12 mouse cellular contexts compared by ENCODE assay signal in genomic region chr6:54041386-54042043, GRCm38 (mm10). TPM values are rescaled to one million over a fixed set of nuclear protein-coding genes. Genes with fewer than 3 reads are reported as not detected.
DNase-seq lines count a peak whose midpoint lies in the region; ATAC-seq and TF ChIP-seq lines count a peak whose summit lies in the region.
"Had no signal": no experiment of that assay in that cellular context is flagged by ENCODE, and none has a peak within 500 bp of the region (broad histone marks: within the 10 kb centered on the region; RNA-seq: fewer than 3 reads in every experiment).

No protein-coding gene starts in this region.

- peaks cover 63% of the 10 kb centered on the region for H3K27me3 ChIP-seq in hindbrain, embryonic 10.5 days (ENCODE audit: insufficient read depth, poor library complexity, severe bottlenecking)
- H3K27me3 ChIP-seq in hindbrain, embryonic 11.5 days (ENCODE audit: control insufficient read depth, insufficient read depth, low read length), result peaks cover 10% of the 10 kb centered on the region
- H3K27me3 ChIP-seq in hindbrain, embryonic 15.5 days, result no peaks in the 10 kb centered on the region
- H3K27me3 ChIP-seq in myocyte (ENCODE audit: control insufficient read depth, insufficient read depth, insufficient read length), result no peaks in the 10 kb centered on the region
- H3K27me3 ChIP-seq: CH12.LX had no signal

- H3K79me2 ChIP-seq in myocyte (ENCODE audit: control insufficient read depth, insufficient read depth), result no peaks in the 10 kb centered on the region

- no peaks in the 10 kb centered on the region for H3K36me3 ChIP-seq in hindbrain, embryonic 10.5 days
- H3K36me3 ChIP-seq in hindbrain, embryonic 11.5 days (ENCODE audit: control insufficient read depth, insufficient read depth, low read length), result no peaks in the 10 kb centered on the region
- no peaks in the 10 kb centered on the region for H3K36me3 ChIP-seq in hindbrain, embryonic 15.5 days
- no peaks in the 10 kb centered on the region for H3K36me3 ChIP-seq in myocyte (ENCODE audit: control insufficient read depth, insufficient read depth)

- intact Hi-C loops in heart, postnatal 14 days (cut with DNase I), result no loop called here

- WGBS in hindbrain, embryonic 10.5 days, result 31% methylated on average over 13 of the region's 13 CpGs
- 32% methylated on average over 13 of the region's 13 CpGs for WGBS in hindbrain, embryonic 11.5 days
- WGBS in hindbrain, embryonic 15.5 days, result 24% methylated on average over 13 of the region's 13 CpGs

- no peak for ATAC-seq in hindbrain, embryonic 11.5 days (ENCODE audit: low FRiP score)
- ATAC-seq in hindbrain, embryonic 15.5 days (ENCODE audit: low FRiP score, low read depth), result no peak
- ATAC-seq: activated CD4-positive, CD25-positive, alpha-beta regulatory T cell, adult 4 months had no signal

- H3ac ChIP-seq in myocyte (ENCODE audit: control insufficient read depth, insufficient read length), result no peak overlapping the region

- H3K4me1 ChIP-seq in hindbrain, embryonic 10.5 days (replicated peaks), result peaks cover 31% of the 10 kb centered on the region
- H3K4me1 ChIP-seq in hindbrain, embryonic 11.5 days (replicated peaks; ENCODE audit: control insufficient read depth, insufficient read depth, low read length), result 0 out of 2 replicates have a peak, but pooled peaks cover 3% of the 10 kb centered on the region
- H3K4me1 ChIP-seq in cortical plate, adult 2 months (ENCODE audit: control insufficient read depth, insufficient read depth, low read length), result peaks cover 2% of the 10 kb centered on the region
- H3K4me1 ChIP-seq in hindbrain, embryonic 15.5 days (replicated peaks), result peaks cover 35% of the 10 kb centered on the region

- H3K4me2 ChIP-seq in hindbrain, embryonic 11.5 days (replicated peaks; ENCODE audit: low read depth, low read length), result no peak overlapping the region
- H3K4me2 ChIP-seq in hindbrain, embryonic 15.5 days, result peak overlapping the region; percentile 90
- peak overlapping the region; percentile 90 for H3K4me2 ChIP-seq in myocyte (ENCODE audit: low read depth)

- no peak for DNase-seq in hindbrain, embryonic 10.5 days (ENCODE audit: low spot score)
- DNase-seq in hindbrain, embryonic 11.5 days (ENCODE audit: low spot score), result no peak
- no peak for DNase-seq in adrenal gland, postnatal 25 days
- DNase-seq in kidney, postnatal 10 days, result no peak
- no peak for DNase-seq in heart, postnatal 14 days
- DNase-seq: gastrocnemius, postnatal 25 days; lung, postnatal 14 days had no signal

- no peak for TF ChIP-seq POLR2A in cortical plate, adult 2 months (IDR thresholded peaks at IDR 0.05; ENCODE audit: extremely low read depth, insufficient read depth, low read length)
- TF ChIP-seq POLR2A in myocyte (IDR thresholded peaks at IDR 0.05; ENCODE audit: insufficient read length, low read depth), result no peak

- no peak overlapping the region for H3K27ac ChIP-seq in hindbrain, embryonic 10.5 days
- no peak overlapping the region for H3K27ac ChIP-seq in hindbrain, embryonic 11.5 days (ENCODE audit: low read depth, low read length)
- H3K27ac ChIP-seq in cortical plate, adult 2 months (ENCODE audit: insufficient read depth, low read length), result no peak overlapping the region
- no peak overlapping the region for H3K27ac ChIP-seq in hindbrain, embryonic 15.5 days (replicated peaks)

- H3K9me3 ChIP-seq in hindbrain, embryonic 10.5 days, result no peaks in the 10 kb centered on the region
- no peaks in the 10 kb centered on the region for H3K9me3 ChIP-seq in hindbrain, embryonic 11.5 days (ENCODE audit: control insufficient read depth, low read length)
- H3K9me3 ChIP-seq in hindbrain, embryonic 15.5 days, result no peaks in the 10 kb centered on the region

- H3K4me3 ChIP-seq in hindbrain, embryonic 10.5 days, result 0 out of 2 replicates have a peak overlapping the region, but pooled peaks have one; percentile 69
- H3K4me3 ChIP-seq in hindbrain, embryonic 11.5 days (ENCODE audit: low read depth, low read length), result no peak overlapping the region
- peak overlapping the region; percentile 72 for H3K4me3 ChIP-seq in cortical plate, adult 2 months (ENCODE audit: insufficient read depth, low read length)
- H3K4me3 ChIP-seq in hindbrain, embryonic 15.5 days, result peak overlapping the region; percentile 81
- no peak overlapping the region for H3K4me3 ChIP-seq in myocyte

- no peak for TF ChIP-seq CTCF in cortical plate, adult 2 months (IDR thresholded peaks at IDR 0.05; ENCODE audit: extremely low read depth, insufficient read depth, low read length)

- H3K9ac ChIP-seq in hindbrain, embryonic 11.5 days (ENCODE audit: low read depth, low read length), result no peak overlapping the region
- H3K9ac ChIP-seq in hindbrain, embryonic 15.5 days, result no peak overlapping the region

TF ChIP-seq in myocyte, 11 proteins besides CTCF, POLR2A, EP300 and RAD21:
- TF ChIP-seq TCF12 (IDR thresholded peaks at IDR 0.05; ENCODE audit: insufficient read depth, poor library complexity, severe bottlenecking), result no peak
- TF ChIP-seq CEBPB (IDR thresholded peaks at IDR 0.05; ENCODE audit: insufficient read depth, poor library complexity, severe bottlenecking), result no peak

RNA-seq across cellular contexts. Expression of gene Chn2, which starts 2.2 kb away (rescaled TPM):
- 13.4 and 13.5 TPM in 2 replicates for polyA plus RNA-seq in hindbrain, embryonic 10.5 days (2016; fragmentation: Nextera tagmentation; extraction: Ambion mirVana)
- 14.4 and 19.6 TPM in 2 replicates for polyA plus RNA-seq in hindbrain, embryonic 11.5 days (2014; fragmentation: Nextera tagmentation; extraction: Ambion mirVana)
- polyA plus RNA-seq in cortical plate, adult 2 months (2012; rRNA removed), result 53.1 and 54.9 TPM in 2 replicates
- polyA plus RNA-seq in hindbrain, embryonic 15.5 days (2015; fragmentation: Nextera tagmentation; extraction: Ambion mirVana), result 24.6 and 32.5 TPM in 2 replicates
- 6.5 TPM for polyA plus RNA-seq in myocyte (2012; fragmentation: generic; extraction: Trizol)
- total RNA-seq in adrenal gland, postnatal 25 days (2021), result 4.8 and 10.4 TPM in 2 replicates
- total RNA-seq in heart, postnatal 14 days (2021), result 1 to 10 TPM; 3.7 to 4.3 TPM
- total RNA-seq: CH12.LX had no signal

Comparison
In these comparisons a context has a peak if more than half of its experiments do, and no peak if none do; other contexts are left out.
1. H3K4me3 ChIP-seq: peak in hindbrain, embryonic 10.5 days (single experiment), cortical plate, adult 2 months (single experiment) and hindbrain, embryonic 15.5 days (single experiment); none in hindbrain, embryonic 11.5 days (single experiment) and myocyte (single experiment).